Mouse (Mus musculus) small intestine, adult 2 months (tissue): ENCODE results near the gene Lcmt1. TPM values are rescaled to one million over a fixed set of nuclear protein-coding genes. Genes with fewer than 3 reads are reported as not detected.

Experiments used
- H3K27ac ChIP-seq: fragments of 200-500 bp; 2 replicates; pipeline ENCODE4 v1.5.1; 2012; ENCODE audit warnings: low read depth, low read length, control low read depth, inconsistent platforms; ENCODE audit not compliant: insufficient read depth
- H3K27me3 ChIP-seq: fragments of 200-500 bp; 2 replicates; pipeline ENCODE4 v1.6.1; 2012; ENCODE audit warnings: mild to moderate bottlenecking, moderate library complexity, low read length, inconsistent platforms; ENCODE audit not compliant: control insufficient read depth, insufficient read depth
- H3K36me3 ChIP-seq: fragments of 200-500 bp; 2 replicates; pipeline ENCODE4 v1.6.1; 2012; ENCODE audit warnings: mild to moderate bottlenecking, low read length, control low read depth, inconsistent platforms; ENCODE audit not compliant: control insufficient read depth, insufficient read depth
- H3K4me1 ChIP-seq: fragments of 200-500 bp; 2 replicates; pipeline ENCODE4 v1.6.1; 2012; ENCODE audit warnings: low read length, inconsistent platforms, mixed read lengths; ENCODE audit not compliant: control insufficient read depth, insufficient read depth, insufficient read length
- H3K4me3 ChIP-seq: fragments of 200-500 bp; 2 replicates; pipeline ENCODE4 v1.5.1; 2012; ENCODE audit warnings: low read depth, mild to moderate bottlenecking, control low read depth, inconsistent platforms, low read length, moderate library complexity
- CTCF ChIP-seq: fragments of 200-500 bp; IDR thresholded peaks from 2 replicates; pipeline ENCODE4 v1.5.1; 2012; ENCODE audit warnings: low read depth, mild to moderate bottlenecking, control low read depth, inconsistent platforms, low read length, moderate library complexity, mixed read lengths; ENCODE audit not compliant: insufficient replicate concordance, insufficient read length; ENCODE audit errors: extremely low read depth
- POLR2A ChIP-seq: fragments of 200-500 bp; IDR thresholded peaks from 2 replicates; pipeline ENCODE4 v1.6.1; 2012; ENCODE audit warnings: low read depth, mild to moderate bottlenecking, control low read depth, inconsistent platforms, low read length, moderate library complexity
- WGBS: fragments of 180-500 bp; shearing (Covaris S2); methylation state at CpG from one replicate; pipeline ENCODE4 v1.1.7; 2018; 5-methylcytosine and 5-hydroxymethylcytosine counted together
- polyA plus RNA-seq: library from polyadenylated mRNA; depleted of rRNA; stranded (reverse); fragments of >200 nt; gene quantifications from 2 replicates; pipeline ENCODE4 v1.2.3, GENCODE M21; 2012; rRNA removed

Lcmt1 gene
- polyA plus RNA-seq, 1 experiment = 21.5 TPM

DNA sequence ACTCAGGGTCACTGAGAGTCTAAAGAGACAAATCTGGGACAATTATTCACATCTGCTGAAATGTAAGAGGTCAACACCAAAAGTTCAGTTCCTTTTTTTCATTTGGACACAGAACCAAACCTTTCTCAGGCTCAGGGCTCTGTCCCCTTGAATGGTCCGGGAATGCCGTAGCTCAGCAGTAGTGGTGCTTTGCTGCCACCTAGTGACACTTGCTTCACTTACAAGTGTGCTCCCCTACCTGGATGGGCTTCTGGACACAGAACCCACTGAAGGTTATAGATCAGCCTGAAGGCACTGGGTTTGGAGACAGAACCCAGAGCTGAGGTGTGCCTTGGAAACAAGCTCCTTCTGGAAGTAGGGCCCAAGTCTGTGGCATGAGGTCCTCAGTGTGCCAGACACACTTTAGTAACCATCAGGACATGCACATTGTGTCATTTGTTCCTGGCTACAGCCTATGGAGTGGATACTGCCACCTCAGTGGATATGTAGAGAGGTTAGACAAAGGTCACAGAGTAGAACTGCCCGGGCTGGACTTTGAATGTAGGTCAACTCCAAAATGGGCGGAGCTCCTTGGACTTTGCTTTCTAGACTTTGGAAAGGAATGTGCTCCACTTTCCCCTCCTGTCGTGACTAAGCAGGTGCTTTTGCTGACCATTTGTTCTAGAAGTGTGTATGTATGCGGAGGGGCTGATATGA, 96.3 kb downstream of the Lcmt1 start:
- Histone ChIP-seq H3K27ac (no peak overlapping the region), H3K36me3 (no peaks in the 10 kb centered on the region), H3K4me3 (no peak overlapping the region), H3K27me3 (no peaks in the 10 kb centered on the region), H3K4me1 (peaks cover 13% of the 10 kb centered on the region)
- TF ChIP-seq POLR2A (no peak), CTCF (peak; percentile 87; the same call in 1 of the 2 replicates)
- WGBS = 18% methylated on average over 6 of the region's 6 CpGs

- TF ChIP-seq POLR2A (no peak), CTCF (no peak)
- Histone ChIP-seq H3K4me1 (peaks cover 2% of the 10 kb centered on the region; the same call in 1 of the 2 replicates), H3K27ac (no peak overlapping the region), H3K36me3 (no peaks in the 10 kb centered on the region), H3K27me3 (no peaks in the 10 kb centered on the region), H3K4me3 (no peak overlapping the region)
- 88% methylated on average over 1 of the region's 1 CpGs for WGBS
Observed at GRCm38 (mm10) chr7:123467961-123468360, 98.4 kb downstream of the Lcmt1 start.

Other genes starting within 250 kb of the Lcmt1 start
- gene Tnrc6a, start 245.9 kb upstream of the Lcmt1 start, polyA plus RNA-seq = 19.4 and 33.7 TPM in 2 replicates
- 61.4 and 204 TPM in 2 replicates for gene Slc5a11, start 155.0 kb upstream of the Lcmt1 start, polyA plus RNA-seq
- gene Arhgap17, start 131 bp downstream of the Lcmt1 start, polyA plus RNA-seq = 24.7 and 69.8 TPM in 2 replicates
- gene Aqp8, start 92.5 kb downstream of the Lcmt1 start, polyA plus RNA-seq = 0.20 and 7.8 TPM in 2 replicates
- gene Zkscan2, start 130.7 kb downstream of the Lcmt1 start, polyA plus RNA-seq = 0.01 and 0.03 TPM in 2 replicates